Mouse (Mus musculus): ENCODE results near the gene Fahd1. TPM values are rescaled to one million over a fixed set of nuclear protein-coding genes. Genes with fewer than 3 reads are reported as not detected.

Gene Fahd1
- polyA plus RNA-seq, 1 experiment = 11.2 TPM

DNA sequence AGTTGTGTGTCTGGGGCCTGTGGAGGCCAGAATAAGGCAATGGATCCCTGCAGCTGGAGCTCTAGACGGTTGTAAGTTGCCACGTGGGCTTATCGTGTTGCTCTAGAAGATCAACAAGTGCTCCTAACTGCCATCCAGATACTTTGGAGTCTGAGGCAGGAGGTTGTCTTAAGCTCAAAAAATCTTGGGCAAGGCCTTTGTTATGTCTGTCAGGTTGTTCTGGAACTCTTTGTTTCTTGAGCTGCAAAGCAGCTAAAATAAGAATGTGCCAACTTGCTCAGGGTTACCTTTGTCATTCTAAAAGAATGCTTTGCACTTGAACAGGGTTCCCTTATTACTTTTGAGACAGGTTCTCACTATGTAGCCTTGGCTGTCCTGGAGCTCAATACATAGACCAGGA is 39.0 kb downstream of the Fahd1 start:
- no peak overlapping the region for H3K4me3 ChIP-seq (ENCODE audit: low read depth, low read length)
- H3K9ac ChIP-seq (ENCODE audit: low read depth, poor library complexity, severe bottlenecking) = no peak overlapping the region
- no peak overlapping the region for H3K27ac ChIP-seq (ENCODE audit: insufficient read depth, low read length)
- H3K36me3 ChIP-seq (ENCODE audit: control insufficient read depth, insufficient read depth, low read length, poor library complexity, severe bottlenecking) = no peaks in the 10 kb centered on the region
- no peak for TF ChIP-seq EP300 (IDR thresholded peaks at IDR 0.05; ENCODE audit: insufficient read depth, low read depth, low read length)
- TF ChIP-seq POLR2A (IDR thresholded peaks at IDR 0.05; ENCODE audit: insufficient read depth, low read length) = no peak
- no peak for TF ChIP-seq CTCF (IDR thresholded peaks at IDR 0.05; ENCODE audit: low read depth, low read length)
- H3K27me3 ChIP-seq (ENCODE audit: control insufficient read depth, insufficient read depth, low read length, poor library complexity, severe bottlenecking) = no peaks in the 10 kb centered on the region; the same call in 1 of the 2 replicates
- peaks cover 3% of the 10 kb centered on the region for H3K4me1 ChIP-seq (ENCODE audit: control insufficient read depth, insufficient read depth, low read length)
- H3K9me3 ChIP-seq (replicated peaks; ENCODE audit: control insufficient read depth, insufficient read depth, low read length, poor library complexity, severe bottlenecking) = no peaks in the 10 kb centered on the region

DNA sequence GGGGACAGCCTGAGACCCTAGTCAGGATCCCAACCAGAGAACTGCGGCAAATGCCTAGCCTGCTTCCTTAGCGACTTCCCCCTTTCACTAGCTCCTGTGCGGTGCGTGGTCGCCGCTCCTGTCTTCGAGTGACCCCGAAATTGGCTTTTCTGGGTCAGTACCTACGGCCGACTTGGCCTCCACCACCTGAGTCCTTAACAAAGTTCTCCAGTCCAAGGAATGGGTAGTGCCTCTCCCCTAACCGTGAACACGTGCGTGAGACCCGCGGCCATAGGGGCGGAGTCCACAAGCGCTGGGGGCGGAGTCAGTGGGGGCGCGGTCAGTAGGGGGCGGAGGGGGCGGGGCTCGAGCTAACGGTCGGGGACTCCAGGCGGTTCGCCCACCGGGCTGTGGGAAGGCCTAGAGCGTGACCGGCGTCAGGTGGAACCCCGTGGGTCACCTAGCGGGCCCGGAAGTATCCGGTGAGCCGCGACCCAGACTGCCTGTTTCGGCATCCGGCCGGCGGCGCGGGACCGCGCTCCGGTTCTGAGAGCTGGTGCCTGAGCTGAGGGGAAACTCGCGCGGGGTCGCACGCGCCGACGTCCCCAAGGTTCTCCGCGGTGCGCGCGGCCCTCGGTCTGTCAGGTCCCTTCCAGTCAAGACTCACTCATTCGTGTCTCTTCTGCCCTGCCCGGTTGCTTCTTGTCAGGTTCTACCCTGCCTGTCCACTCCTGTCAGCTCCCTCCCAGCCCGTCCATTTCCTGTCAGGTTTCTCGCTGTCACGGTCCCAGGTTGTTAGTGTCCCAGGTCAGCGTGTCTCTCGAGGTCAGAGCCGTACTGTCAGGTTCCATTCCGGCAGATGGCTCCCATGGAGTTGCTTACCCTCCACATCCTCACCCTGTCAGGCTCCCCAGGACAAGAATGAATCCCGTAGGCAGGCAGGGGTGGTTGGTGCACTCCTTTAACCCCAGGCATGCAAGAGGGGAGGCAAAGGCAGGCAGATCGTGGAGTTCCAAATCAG is 45.9 kb downstream of the Fahd1 start, which contains the start of gene Meiob:
TSS of gene Meiob (plus strand) at position 338 of the 1,000 bp plus-strand sequence.
- no peaks in the 10 kb centered on the region for H3K9me3 ChIP-seq (replicated peaks; ENCODE audit: control insufficient read depth, insufficient read depth, low read length, poor library complexity, severe bottlenecking)
- peak within 1 kb of the TSS; percentile 59 for H3K9ac ChIP-seq (ENCODE audit: low read depth, poor library complexity, severe bottlenecking)
- no peaks in the 10 kb centered on the region; the same call in 1 of the 2 replicates for H3K27me3 ChIP-seq (ENCODE audit: control insufficient read depth, insufficient read depth, low read length, poor library complexity, severe bottlenecking)
- TF ChIP-seq POLR2A (IDR thresholded peaks at IDR 0.05; ENCODE audit: insufficient read depth, low read length) = no peak
- 0 out of 2 replicates have a peak, but pooled peaks have one; percentile 3 for TF ChIP-seq EP300 (IDR thresholded peaks at IDR 0.05; ENCODE audit: insufficient read depth, low read depth, low read length)
- peak within 1 kb of the TSS; percentile 70 for H3K4me3 ChIP-seq (ENCODE audit: low read depth, low read length)
- no peaks in the 10 kb centered on the region for H3K4me1 ChIP-seq (ENCODE audit: control insufficient read depth, insufficient read depth, low read length)
- no peak within 1 kb of the TSS for H3K27ac ChIP-seq (ENCODE audit: insufficient read depth, low read length)
- no peaks in the 10 kb centered on the region for H3K36me3 ChIP-seq (ENCODE audit: control insufficient read depth, insufficient read depth, low read length, poor library complexity, severe bottlenecking)

DNA sequence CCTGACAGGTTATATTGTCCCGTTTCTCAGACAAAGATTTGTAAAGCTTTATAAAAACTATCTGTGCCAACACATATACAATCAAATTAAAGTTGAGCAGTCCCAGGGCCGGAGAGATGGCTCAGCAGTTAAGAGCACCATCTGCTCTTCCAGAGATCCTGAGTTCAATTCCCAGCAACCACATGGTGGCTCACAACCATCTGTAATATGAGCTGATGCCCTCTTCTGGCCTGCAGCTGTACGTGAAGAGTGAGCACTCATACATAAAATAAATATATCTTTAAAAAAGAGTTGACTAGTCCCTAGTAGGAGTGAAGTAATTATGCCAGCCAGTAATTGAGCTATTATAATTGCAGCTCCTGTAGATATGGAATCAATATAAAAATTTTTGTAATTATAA is 49.6 kb downstream of the Fahd1 start:
- Histone ChIP-seq H3K9me3 (replicated peaks; ENCODE audit: control insufficient read depth, insufficient read depth, low read length, poor library complexity, severe bottlenecking) (no peaks in the 10 kb centered on the region), H3K4me1 (ENCODE audit: control insufficient read depth, insufficient read depth, low read length) (peaks cover 2% of the 10 kb centered on the region), H3K27me3 (ENCODE audit: control insufficient read depth, insufficient read depth, low read length, poor library complexity, severe bottlenecking) (no peaks in the 10 kb centered on the region), H3K36me3 (ENCODE audit: control insufficient read depth, insufficient read depth, low read length, poor library complexity, severe bottlenecking) (no peaks in the 10 kb centered on the region), H3K9ac (ENCODE audit: low read depth, poor library complexity, severe bottlenecking) (no peak overlapping the region), H3K4me3 (ENCODE audit: low read depth, low read length) (no peak overlapping the region), H3K27ac (ENCODE audit: insufficient read depth, low read length) (no peak overlapping the region)
- TF ChIP-seq EP300 (IDR thresholded peaks at IDR 0.05; ENCODE audit: insufficient read depth, low read depth, low read length) (no peak), CTCF (IDR thresholded peaks at IDR 0.05; ENCODE audit: low read depth, low read length) (no peak), POLR2A (IDR thresholded peaks at IDR 0.05; ENCODE audit: insufficient read depth, low read length) (no peak)

DNA sequence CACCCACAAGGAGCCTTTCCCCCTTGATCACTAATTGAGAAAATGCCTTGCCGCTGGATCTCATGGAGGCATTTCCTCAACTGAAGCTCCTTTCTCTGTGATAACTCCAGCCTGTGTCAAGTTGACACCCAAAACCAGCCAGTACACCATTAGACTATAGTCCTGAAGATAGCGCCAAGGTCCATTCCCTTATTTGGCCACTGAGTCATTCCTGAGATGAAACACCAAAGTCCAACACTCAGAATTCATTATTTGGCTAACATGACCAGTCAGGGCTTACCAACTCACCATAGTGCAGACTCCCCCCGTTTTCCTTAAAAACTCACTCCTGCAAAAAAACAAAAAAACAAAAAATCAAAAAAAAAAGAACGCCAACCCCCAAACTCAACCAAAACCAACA is 50.7 kb downstream of the Fahd1 start:
- no peaks in the 10 kb centered on the region for H3K36me3 ChIP-seq (ENCODE audit: control insufficient read depth, insufficient read depth, low read length, poor library complexity, severe bottlenecking)
- H3K27me3 ChIP-seq (ENCODE audit: control insufficient read depth, insufficient read depth, low read length, poor library complexity, severe bottlenecking) = no peaks in the 10 kb centered on the region
- H3K27ac ChIP-seq (ENCODE audit: insufficient read depth, low read length) = no peak overlapping the region
- peaks cover 2% of the 10 kb centered on the region for H3K4me1 ChIP-seq (ENCODE audit: control insufficient read depth, insufficient read depth, low read length)
- H3K4me3 ChIP-seq (ENCODE audit: low read depth, low read length) = no peak overlapping the region
- TF ChIP-seq CTCF (IDR thresholded peaks at IDR 0.05; ENCODE audit: low read depth, low read length) (no peak), EP300 (IDR thresholded peaks at IDR 0.05; ENCODE audit: insufficient read depth, low read depth, low read length) (no peak), POLR2A (IDR thresholded peaks at IDR 0.05; ENCODE audit: insufficient read depth, low read length) (no peak)
- no peaks in the 10 kb centered on the region for H3K9me3 ChIP-seq (replicated peaks; ENCODE audit: control insufficient read depth, insufficient read depth, low read length, poor library complexity, severe bottlenecking)
- H3K9ac ChIP-seq (ENCODE audit: low read depth, poor library complexity, severe bottlenecking) = no peak overlapping the region

Other genes starting within 250 kb of the Fahd1 start
- gene Tsc2, start 217.7 kb downstream of the Fahd1 start, polyA plus RNA-seq (2011; ENCODE audit: insufficient read depth, insufficient read length, low read depth, missing spikeins) = 51.1 and 53.2 TPM in 2 replicates
- gene Nthl1, start 217.7 kb downstream of the Fahd1 start, polyA plus RNA-seq (2011; ENCODE audit: insufficient read depth, insufficient read length, low read depth, missing spikeins) = 21.5 and 27.2 TPM in 2 replicates
- gene Slc9a3r2, start 200.0 kb downstream of the Fahd1 start, polyA plus RNA-seq (2011; ENCODE audit: insufficient read depth, insufficient read length, low read depth, missing spikeins) = 10.3 and 13.5 TPM in 2 replicates
- gene Npw, start 191.9 kb downstream of the Fahd1 start, polyA plus RNA-seq (2011; ENCODE audit: insufficient read depth, insufficient read length, low read depth, missing spikeins) = 1.6 TPM in 1 of 2 replicates, not detected in the other
- 39.0 and 42.1 TPM in 2 replicates for gene Zfp598, start 180.7 kb downstream of the Fahd1 start, polyA plus RNA-seq (2011; ENCODE audit: insufficient read depth, insufficient read length, low read depth, missing spikeins)
- gene Syngr3, start 160.4 kb downstream of the Fahd1 start, polyA plus RNA-seq (2011; ENCODE audit: insufficient read depth, insufficient read length, low read depth, missing spikeins) = 8.1 and 8.9 TPM in 2 replicates
- 79.6 and 84.0 TPM in 2 replicates for gene Gfer, start 154.2 kb downstream of the Fahd1 start, polyA plus RNA-seq (2011; ENCODE audit: insufficient read depth, insufficient read length, low read depth, missing spikeins)
- gene Noxo1, start 154.1 kb downstream of the Fahd1 start, polyA plus RNA-seq (2011; ENCODE audit: insufficient read depth, insufficient read length, low read depth, missing spikeins) = 1.2 and 2.3 TPM in 2 replicates
- gene Tbl3, start 142.7 kb downstream of the Fahd1 start, polyA plus RNA-seq (2011; ENCODE audit: insufficient read depth, insufficient read length, low read depth, missing spikeins) = 43.3 and 44.4 TPM in 2 replicates
- not detected in 2 replicates for gene Rnf151, start 132.3 kb downstream of the Fahd1 start, polyA plus RNA-seq (2011; ENCODE audit: insufficient read depth, insufficient read length, low read depth, missing spikeins)
- 1,670 and 1,851 TPM in 2 replicates for gene Rps2, start 132.2 kb downstream of the Fahd1 start, polyA plus RNA-seq (2011; ENCODE audit: insufficient read depth, insufficient read length, low read depth, missing spikeins)
- gene Ndufb10, start 125.9 kb downstream of the Fahd1 start, polyA plus RNA-seq (2011; ENCODE audit: insufficient read depth, insufficient read length, low read depth, missing spikeins) = 88.7 and 90.9 TPM in 2 replicates
- gene Rpl3l, start 122.5 kb downstream of the Fahd1 start, polyA plus RNA-seq (2011; ENCODE audit: insufficient read depth, insufficient read length, low read depth, missing spikeins) = 0.65 TPM in 1 of 2 replicates, not detected in the other
- 27.8 and 34.5 TPM in 2 replicates for gene Msrb1, start 113.7 kb downstream of the Fahd1 start, polyA plus RNA-seq (2011; ENCODE audit: insufficient read depth, insufficient read length, low read depth, missing spikeins)
- gene Hs3st6, start 97.4 kb downstream of the Fahd1 start, polyA plus RNA-seq (2011; ENCODE audit: insufficient read depth, insufficient read length, low read depth, missing spikeins) = 0.72 TPM in 1 of 2 replicates, not detected in the other
- gene Meiob, start 46.1 kb downstream of the Fahd1 start, polyA plus RNA-seq (2011; ENCODE audit: insufficient read depth, insufficient read length, low read depth, missing spikeins) = not detected in 2 replicates
- 26.9 and 30.2 TPM in 2 replicates for gene Hagh, start 10.2 kb downstream of the Fahd1 start, polyA plus RNA-seq (2011; ENCODE audit: insufficient read depth, insufficient read length, low read depth, missing spikeins)
- gene Igfals, start 15.6 kb upstream of the Fahd1 start, polyA plus RNA-seq (2011; ENCODE audit: insufficient read depth, insufficient read length, low read depth, missing spikeins) = 3.0 and 3.8 TPM in 2 replicates
- 29.8 and 39.0 TPM in 2 replicates for gene Nubp2, start 36.0 kb upstream of the Fahd1 start, polyA plus RNA-seq (2011; ENCODE audit: insufficient read depth, insufficient read length, low read depth, missing spikeins)
- gene Spsb3, start 36.3 kb upstream of the Fahd1 start, polyA plus RNA-seq (2011; ENCODE audit: insufficient read depth, insufficient read length, low read depth, missing spikeins) = 10.5 and 13.8 TPM in 2 replicates
- 4.0 and 6.8 TPM in 2 replicates for gene Eme2, start 44.7 kb upstream of the Fahd1 start, polyA plus RNA-seq (2011; ENCODE audit: insufficient read depth, insufficient read length, low read depth, missing spikeins)
- gene Mrps34, start 44.8 kb upstream of the Fahd1 start, polyA plus RNA-seq (2011; ENCODE audit: insufficient read depth, insufficient read length, low read depth, missing spikeins) = 29.9 and 35.5 TPM in 2 replicates
- 31.1 and 32.3 TPM in 2 replicates for gene Nme3, start 46.1 kb upstream of the Fahd1 start, polyA plus RNA-seq (2011; ENCODE audit: insufficient read depth, insufficient read length, low read depth, missing spikeins)
- gene Mapk8ip3, start 86.6 kb upstream of the Fahd1 start, polyA plus RNA-seq (2011; ENCODE audit: insufficient read depth, insufficient read length, low read depth, missing spikeins) = 54.8 and 59.5 TPM in 2 replicates
- gene Jpt2, start 110.3 kb upstream of the Fahd1 start, polyA plus RNA-seq (2011; ENCODE audit: insufficient read depth, insufficient read length, low read depth, missing spikeins) = 220 and 226 TPM in 2 replicates
- 18.1 and 19.4 TPM in 2 replicates for gene Cramp1l, start 165.4 kb upstream of the Fahd1 start, polyA plus RNA-seq (2011; ENCODE audit: insufficient read depth, insufficient read length, low read depth, missing spikeins)
- gene Ift140, start 165.7 kb upstream of the Fahd1 start, polyA plus RNA-seq (2011; ENCODE audit: insufficient read depth, insufficient read length, low read depth, missing spikeins) = 24.2 and 32.6 TPM in 2 replicates
- gene Tmem204, start 233.2 kb upstream of the Fahd1 start, polyA plus RNA-seq (2011; ENCODE audit: insufficient read depth, insufficient read length, low read depth, missing spikeins) = 0.70 TPM in 1 of 2 replicates, not detected in the other

Measured in ES-Bruce4 (cell line).